Mouse (Mus musculus): ENCODE measurements at regions not wholly inside any gene's neighbourhood (a gene's known extent, or its start where the extent isn't known, plus 50 kb on each side); places are given as distances from the start of the nearest gene placed in this dataset.

GRCm38 (mm10) chr13:71582486-71582885, 381.0 kb downstream of the Irx1 start:
- TF ChIP-seq RAD21 (IDR thresholded peaks at IDR 0.05; ENCODE audit: low read depth, low read length) (no peak), CTCF (IDR thresholded peaks at IDR 0.05 in 2 of 3, conservative IDR thresholded peaks at IDR 0.05 in 1 of 3; ENCODE audit: control insufficient read depth in 1 of 3, insufficient read depth in 1 of 3, low read depth in 2 of 3, low read length in 3 of 3, poor library complexity in 1 of 3, severe bottlenecking in 1 of 3) (no peak), GABPA (IDR thresholded peaks at IDR 0.05; ENCODE audit: low read depth, low read length) (no peak), UBTF (IDR thresholded peaks at IDR 0.05; ENCODE audit: borderline replicate concordance, insufficient read depth, low read depth, low read length) (no peak), NELFE (IDR thresholded peaks at IDR 0.05; ENCODE audit: low read depth, low read length) (no peak), EP300 (IDR thresholded peaks at IDR 0.05; ENCODE audit: low read depth in 1 of 2, low read length in 2 of 2) (no peak), POLR2A (IDR thresholded peaks at IDR 0.05; ENCODE audit: control insufficient read depth in 1 of 2, insufficient read depth in 1 of 2, low read depth in 1 of 2, low read length in 2 of 2, poor library complexity in 1 of 2) (no peak), MYC (IDR thresholded peaks at IDR 0.05; ENCODE audit: low read depth, low read length) (no peak), MAZ (IDR thresholded peaks at IDR 0.05; ENCODE audit: low read depth, low read length) (no peak), USF1 (IDR thresholded peaks at IDR 0.05; ENCODE audit: low read depth, low read length) (no peak), POLR2AphosphoS5 (IDR thresholded peaks at IDR 0.05; ENCODE audit: borderline replicate concordance, low read depth, low read length) (no peak)
